Mouse (Mus musculus) ovary, postnatal 36 days (tissue): ENCODE results near the gene Ppm1e.

Source experiments
- DNase-seq: peaks from one replicate; pipeline ENCODE4 v3.0.0; 2022; ENCODE audit warnings: low spot score, mixed read lengths

The Ppm1e gene

GRCm38 (mm10) chr11:87358331-87359261 is at the start of gene Ppm1e:
TSS of gene Ppm1e (minus strand) at chr11:87359023.
- peak; percentile 86 for DNase-seq

- DNase-seq = peak; percentile 21
Measured at GRCm38 (mm10) chr11:87404876-87405275, 46.1 kb upstream of the Ppm1e start, which contains the start of the genes Rad51c and Tex14. TSS of gene Rad51c (minus strand) at chr11:87404954. TSS of gene Tex14 (plus strand) at chr11:87405065.

GRCm38 (mm10) chr11:87404111-87404853 is 45.5 kb upstream of the Ppm1e start:
- peak; percentile 97 for DNase-seq

DNA sequence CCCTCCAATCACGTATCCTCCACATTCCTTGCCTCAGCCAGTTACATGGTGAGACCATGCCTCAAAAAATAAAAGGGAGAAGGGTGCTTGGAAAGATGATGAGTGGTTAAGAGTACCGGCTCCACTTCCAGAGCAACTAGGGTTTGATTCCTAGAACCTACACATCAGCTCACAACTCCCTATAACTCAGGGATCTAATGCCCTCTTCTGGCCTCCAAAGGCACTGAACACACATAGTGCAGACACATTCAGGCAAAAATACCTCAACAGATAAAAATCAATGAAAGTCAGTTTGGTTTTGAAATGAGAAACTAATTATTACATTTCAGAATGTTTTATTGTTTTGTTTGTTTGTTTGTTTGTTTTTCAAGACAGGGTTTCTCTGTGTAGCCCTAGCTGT is 39.6 kb upstream of the Ppm1e start:
- DNase-seq = no peak

GRCm38 (mm10) chr11:87393855-87394254 is 35.0 kb upstream of the Ppm1e start:
- DNase-seq = no peak

DNA sequence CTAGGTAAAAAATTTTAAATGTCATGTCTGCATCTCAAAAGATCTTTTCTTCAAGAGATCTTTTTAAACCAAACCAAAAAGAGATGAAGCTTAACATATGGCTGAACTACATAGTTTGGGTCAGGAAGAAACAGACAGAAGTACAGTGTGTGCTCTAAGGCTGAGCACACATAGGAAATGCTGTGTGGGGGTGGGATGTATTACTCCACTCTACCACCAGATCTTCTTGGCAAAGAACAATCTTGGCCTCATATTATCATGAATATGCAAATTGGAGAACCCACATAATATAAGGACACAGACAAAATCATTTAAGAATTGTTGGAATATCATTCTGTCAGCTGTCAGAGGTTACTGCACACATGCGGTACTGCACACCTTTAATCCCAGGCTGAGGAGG is 26.9 kb upstream of the Ppm1e start:
- DNase-seq = no peak

DNA sequence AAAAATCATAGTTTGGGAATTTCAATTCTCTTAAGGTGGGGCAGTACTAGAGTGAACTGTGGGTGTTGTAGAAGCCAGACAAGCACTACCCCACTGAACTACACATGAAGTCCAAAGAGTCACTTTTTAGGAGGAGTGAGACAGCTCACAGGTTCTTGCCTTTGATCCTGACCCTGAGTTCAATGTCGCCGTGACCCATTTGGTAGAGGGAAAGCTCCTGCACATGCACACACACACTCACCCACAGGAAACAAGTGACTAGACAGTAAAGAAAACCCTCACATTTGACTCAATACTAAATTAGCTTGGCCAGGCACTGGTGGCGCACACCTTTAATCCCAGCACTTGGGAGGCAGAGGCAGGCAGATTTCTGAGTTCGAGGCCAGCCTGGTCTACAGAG is 25.7 kb upstream of the Ppm1e start:
- no peak for DNase-seq

DNA sequence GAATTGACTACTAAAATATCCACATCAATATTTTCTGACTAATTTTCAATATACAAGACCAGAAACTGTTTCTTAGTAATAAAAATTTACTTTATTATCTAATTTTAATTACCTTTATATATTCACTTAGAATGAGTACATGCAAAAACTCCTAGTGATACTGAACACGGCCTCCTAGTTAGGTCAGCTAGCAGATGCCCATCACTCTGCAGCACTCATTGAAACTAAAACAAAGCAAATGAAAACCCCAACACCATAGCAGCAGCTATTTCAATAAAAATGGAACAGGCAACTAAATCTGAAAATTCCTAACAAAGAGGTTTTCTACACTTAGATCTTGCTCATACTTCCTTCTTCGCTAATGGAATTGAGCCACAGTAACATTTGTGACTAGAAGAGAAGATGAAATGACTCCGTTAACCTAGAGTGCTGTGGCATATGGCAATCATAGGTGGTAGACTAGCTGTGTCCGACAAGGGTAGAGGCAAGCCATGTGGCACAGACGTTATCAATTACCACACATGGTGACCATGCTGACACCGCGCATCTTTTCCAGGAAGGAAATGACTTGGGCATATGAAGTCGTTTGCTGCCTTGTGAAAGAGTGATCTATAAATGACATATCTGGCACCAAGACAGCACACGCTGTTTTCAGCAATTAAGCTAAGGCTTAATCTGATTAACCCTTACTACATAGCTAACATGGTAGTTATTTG is 9.2 kb upstream of the Ppm1e start:
- DNase-seq = no peak

DNA sequence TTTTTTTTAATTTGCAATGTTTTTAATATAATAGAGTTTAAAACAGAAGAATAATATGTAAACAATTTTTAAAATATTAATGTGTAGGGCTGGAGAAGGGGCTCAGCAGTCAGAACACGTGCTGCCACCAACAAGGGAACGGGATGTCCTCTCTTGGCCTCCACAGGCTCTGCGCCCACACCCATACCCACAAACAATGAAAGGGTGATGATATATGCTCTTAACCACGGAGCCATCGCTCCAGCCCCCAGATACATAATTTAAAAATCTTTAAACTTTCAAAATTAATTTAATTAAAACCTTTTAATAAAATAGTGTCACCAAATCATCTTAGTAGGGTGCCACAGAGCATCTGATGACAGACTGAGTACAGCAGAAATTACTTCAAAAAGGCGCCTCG is 8.2 kb upstream of the Ppm1e start:
- DNase-seq = no peak

DNA sequence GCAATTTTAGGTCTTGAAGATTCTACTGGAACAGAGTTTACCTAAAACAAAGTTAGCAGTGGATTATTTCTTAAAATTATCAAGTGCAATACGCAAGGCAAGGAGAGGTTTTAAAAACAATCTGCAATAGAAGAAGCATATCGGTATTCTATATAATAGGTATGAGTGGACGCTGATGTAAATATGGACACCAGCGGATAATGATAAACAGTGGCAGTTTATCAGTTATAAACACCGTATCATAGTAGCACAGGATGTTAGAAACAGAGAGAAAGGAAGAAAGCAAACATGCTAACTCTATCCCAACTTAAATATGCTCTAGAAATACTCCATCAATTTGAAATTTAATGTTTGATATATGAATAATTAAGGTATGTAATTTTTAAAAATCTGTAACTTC is 6.3 kb upstream of the Ppm1e start:
- no peak for DNase-seq

DNA sequence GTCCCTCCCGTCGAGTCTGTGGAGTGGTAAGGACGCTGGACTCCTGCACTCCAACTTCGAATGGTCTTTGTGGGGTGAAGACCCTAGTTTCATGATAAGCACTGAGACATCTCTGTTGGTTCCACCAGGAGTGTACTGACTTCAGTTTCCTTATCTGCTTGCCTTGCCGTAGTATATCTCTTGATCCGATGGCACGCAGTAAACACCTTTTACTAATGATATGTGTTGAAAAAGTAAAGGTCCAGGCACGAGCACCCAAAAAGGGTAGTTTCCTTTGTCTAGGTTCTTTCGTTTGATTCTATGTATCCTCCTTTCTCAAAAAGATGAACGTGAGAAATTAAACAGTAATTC is 414 bp upstream of the Ppm1e start:
- no peak for DNase-seq

- DNase-seq = peak; percentile 15
Measured at GRCm38 (mm10) chr11:87357317-87358300, 1.2 kb downstream of the Ppm1e start.

DNA sequence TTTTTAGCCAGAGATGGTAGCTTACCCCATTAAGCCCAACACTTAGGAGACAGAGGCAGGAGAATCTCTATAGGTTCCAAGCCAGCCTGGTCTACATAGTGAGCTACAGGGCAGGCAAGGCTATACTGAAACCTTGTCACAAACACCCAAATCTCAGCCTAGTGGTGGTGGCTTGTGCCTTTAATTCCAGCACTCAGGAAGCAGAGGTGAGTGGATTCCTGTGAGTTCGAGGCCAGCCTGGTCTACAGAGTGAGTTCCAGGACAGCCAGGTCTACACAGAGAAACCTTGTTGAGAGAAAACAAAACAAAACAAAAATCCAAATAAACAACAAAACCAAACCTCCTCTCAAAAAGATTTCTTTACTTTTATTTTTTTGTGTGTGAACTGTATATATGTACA is 4.0 kb downstream of the Ppm1e start:
- DNase-seq = no peak

DNA sequence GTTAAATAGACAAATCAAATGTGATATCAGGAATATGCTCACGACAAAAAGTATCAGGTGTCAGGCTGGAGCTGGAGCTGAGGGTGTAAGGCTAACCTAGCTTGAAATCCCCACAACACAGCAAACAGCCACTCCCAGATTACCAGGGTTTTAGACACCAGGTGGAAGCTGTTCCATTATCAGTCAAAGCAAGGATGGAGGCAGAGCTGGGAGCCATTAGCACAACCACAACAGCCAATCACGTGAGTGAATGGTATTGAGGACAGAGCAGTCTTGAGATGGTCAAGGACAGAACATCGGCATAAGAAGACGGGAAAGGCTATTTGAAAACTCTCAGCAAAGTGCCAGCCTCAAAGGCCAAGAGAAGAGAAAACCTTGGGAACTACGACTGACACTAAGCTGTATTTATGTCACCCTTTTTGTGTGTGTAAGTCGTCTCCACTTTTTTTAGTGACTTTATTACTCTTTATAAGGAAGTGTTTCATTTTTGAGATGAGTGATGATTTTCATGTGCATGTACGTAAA is 5.1 kb downstream of the Ppm1e start:
- no peak for DNase-seq

DNA sequence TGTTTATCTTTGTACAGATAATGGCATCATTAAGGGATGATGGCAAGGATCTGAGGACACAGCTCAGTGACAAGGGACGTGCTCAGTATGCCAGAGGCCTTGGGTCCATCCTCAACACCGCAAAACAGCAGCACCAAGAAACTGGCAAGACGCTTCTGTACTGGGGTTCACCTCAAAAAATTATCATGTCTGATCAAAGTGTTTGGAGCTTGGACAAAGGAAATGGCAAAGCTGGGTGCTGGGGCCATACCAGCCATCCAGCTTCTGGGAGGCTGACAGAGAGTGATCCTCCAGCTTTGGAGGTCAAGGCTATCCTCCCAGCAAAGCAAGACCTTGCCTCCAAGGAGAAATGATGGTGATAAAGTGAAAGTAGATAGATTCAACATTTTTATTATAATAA is 32.4 kb downstream of the Ppm1e start:
- DNase-seq = no peak

- DNase-seq = no peak
Measured at GRCm38 (mm10) chr11:87322558-87322957, 36.3 kb downstream of the Ppm1e start.

GRCm38 (mm10) chr11:87320007-87320406 is 38.8 kb downstream of the Ppm1e start:
- no peak for DNase-seq

DNA sequence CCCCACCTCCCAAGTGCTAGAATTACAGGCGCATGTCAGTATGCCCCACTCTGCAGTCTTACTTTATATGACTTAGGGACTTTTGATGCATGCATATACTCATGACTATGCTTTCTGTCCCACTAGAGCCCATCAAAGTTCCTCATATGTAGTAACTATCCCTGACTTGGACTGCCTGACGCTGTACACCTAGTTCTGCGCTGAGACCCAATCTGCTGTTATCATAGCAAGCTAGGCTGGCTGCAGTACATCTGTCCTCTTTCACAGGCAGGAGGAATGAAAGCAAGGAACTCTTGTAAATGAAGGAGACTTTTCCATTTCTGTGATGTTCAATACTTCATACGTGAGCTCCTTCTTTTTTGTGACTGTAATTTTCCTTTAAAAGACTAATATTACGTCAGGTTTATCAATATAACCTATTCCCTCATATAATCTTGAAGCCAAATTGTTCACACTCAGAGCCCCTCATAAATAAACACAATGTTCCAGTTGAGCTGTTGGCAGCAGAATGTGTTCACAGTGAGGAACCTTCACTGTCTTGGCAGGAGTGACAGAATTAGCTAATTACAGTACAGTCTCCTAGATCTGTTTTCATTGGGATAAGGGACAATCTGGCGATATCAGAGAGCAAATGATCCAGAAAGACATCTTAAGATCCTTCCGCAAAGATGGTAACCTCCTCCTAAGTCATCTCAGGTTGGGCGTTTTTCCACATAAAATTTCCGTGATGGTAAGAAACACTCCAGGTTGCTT is 39.7 kb downstream of the Ppm1e start:
- DNase-seq = no peak

DNA sequence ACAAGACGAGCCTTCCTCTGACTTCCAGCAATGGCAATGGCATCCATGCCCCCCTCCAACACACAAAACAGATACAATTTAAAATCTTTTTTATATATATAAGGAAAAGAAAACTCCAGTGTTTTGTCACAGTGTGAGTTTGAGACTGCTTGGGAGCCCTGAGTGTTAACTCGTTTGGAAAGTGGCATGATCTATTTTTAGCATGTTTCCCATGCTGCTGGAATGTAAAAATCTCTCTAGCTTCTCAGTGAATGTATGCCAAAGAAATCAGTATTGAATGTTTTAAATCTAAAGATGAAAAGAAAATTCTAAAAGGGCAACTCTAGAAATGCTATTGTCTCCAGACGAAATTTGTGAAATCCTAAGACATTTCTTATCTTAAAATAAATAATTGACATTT is 45.3 kb downstream of the Ppm1e start:
- DNase-seq = no peak

DNA sequence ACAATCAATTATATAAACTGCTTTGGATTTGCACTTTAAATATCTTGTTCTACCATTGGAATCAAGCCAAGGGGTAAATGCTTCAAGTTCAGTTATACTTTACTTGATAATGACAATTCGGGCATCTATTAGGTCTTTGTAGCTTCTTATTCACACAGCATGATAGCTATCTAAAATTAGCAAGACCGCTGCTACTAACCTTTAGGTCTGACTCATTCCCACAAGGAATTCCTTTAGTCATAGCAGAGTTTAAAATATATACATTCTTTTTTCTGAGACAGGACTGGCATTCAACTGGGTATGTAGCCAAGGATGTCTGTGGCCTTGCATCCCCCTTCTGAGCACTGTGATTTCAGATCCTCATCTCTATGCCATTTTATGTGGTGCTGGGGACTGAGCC is 48.5 kb downstream of the Ppm1e start:
- DNase-seq = no peak
